Mouse (Mus musculus) layer of hippocampus, adult 2 months (tissue): ENCODE results near the gene Med7. TPM values are rescaled to one million over a fixed set of nuclear protein-coding genes. Genes with fewer than 3 reads are reported as not detected.

Experiments used
- DNase-seq, 2 experiments: peaks; one replicate each; pipeline ENCODE4 v3.0.0; 2022; ENCODE audit warnings: low spot score in 2 of 2
- H3K27ac ChIP-seq: fragments of 200-600 bp; 2 replicates; pipeline ENCODE4 v1.8.1; 2022
- H3K4me3 ChIP-seq: fragments of 200-600 bp; 2 replicates; pipeline ENCODE4 v1.8.1; 2022; ENCODE audit warnings: mild to moderate bottlenecking
- CTCF ChIP-seq: fragments of 200-600 bp; conservative IDR thresholded peaks from 2 replicates; pipeline ENCODE4 v1.8.1; 2022; ENCODE audit warnings: antibody characterized with exemption, mild to moderate bottlenecking, moderate library complexity
- total RNA-seq, 2 experiments: library from RNA; stranded (reverse); gene quantifications; 2 replicates each; pipeline ENCODE4 v1.2.3; 2021

Gene Med7
- total RNA-seq, 2 experiments from 2014 or later = 34.4 to 36.1 TPM

DNA sequence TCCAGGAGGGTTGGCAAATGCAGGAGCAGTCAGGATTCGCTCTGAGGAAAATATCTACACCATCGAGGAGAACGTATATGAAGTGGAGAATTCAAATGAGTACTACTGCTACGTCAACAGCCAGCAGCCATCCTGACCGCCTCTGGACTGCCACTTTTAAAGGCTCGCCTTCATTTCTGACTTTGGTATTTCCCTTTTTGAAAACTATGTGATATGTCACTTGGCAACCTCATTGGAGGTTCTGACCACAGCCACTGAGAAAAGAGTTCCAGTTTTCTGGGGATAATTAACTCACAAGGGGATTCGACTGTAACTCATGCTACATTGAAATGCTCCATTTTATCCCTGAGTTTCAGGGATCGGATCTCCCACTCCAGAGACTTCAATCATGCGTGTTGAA is 42.6 kb downstream of the Med7 start:
- DNase-seq = no peak
- H3K27ac ChIP-seq = no peak overlapping the region

GRCm38 (mm10) chr11:46480517-46480916 is 43.8 kb downstream of the Med7 start:
- peak in 1 of 2 experiments; percentile 2 for DNase-seq
- TF ChIP-seq CTCF = no peak

More for the DNA sequence above, 42.6 kb downstream of the Med7 start:
- TF ChIP-seq CTCF = no peak
- no peak overlapping the region for H3K4me3 ChIP-seq

DNA sequence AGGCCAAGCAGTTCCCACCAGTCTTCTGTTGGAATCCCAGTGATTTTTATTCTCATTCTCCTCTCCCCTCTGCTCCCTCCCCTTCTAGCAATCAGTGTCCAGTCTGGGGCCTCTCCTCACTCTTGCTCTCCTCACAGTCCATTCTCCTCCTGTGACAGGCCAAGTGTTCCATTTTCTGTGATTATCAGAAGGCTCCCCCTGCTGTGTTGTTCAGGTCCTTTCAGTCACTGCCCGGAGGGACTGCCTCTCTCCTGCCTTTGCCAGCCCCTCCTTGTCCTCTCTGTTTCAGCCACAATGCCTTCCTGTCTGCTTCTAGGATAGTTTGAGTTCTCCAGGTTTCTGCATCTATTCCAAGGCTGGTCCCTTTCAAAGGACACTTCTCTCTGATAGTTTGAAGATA is 51.5 kb downstream of the Med7 start:
- peak; percentile 48 for TF ChIP-seq CTCF
- Histone ChIP-seq H3K4me3 (no peak overlapping the region), H3K27ac (no peak overlapping the region)
- DNase-seq = no peak

More at GRCm38 (mm10) chr11:46480517-46480916, 43.8 kb downstream of the Med7 start:
- Histone ChIP-seq H3K27ac (0 out of 2 replicates have a peak overlapping the region, but pooled peaks have one; percentile 28), H3K4me3 (no peak overlapping the region)

- no peak overlapping the region for H3K4me3 ChIP-seq
- DNase-seq = peak; percentile 17 to 34
- TF ChIP-seq CTCF = no peak
- H3K27ac ChIP-seq = no peak overlapping the region
Observed at GRCm38 (mm10) chr11:46488650-46489049, 51.9 kb downstream of the Med7 start.

Other genes starting within 250 kb of the Med7 start
- 1 to 10 TPM in 1 of 2 experiments, under 1 TPM in 1; 0.72 to 1.0 TPM for gene Fndc9, start 201.4 kb upstream of the Med7 start, total RNA-seq
- 100 to 1,000 TPM; 530 to 540 TPM for gene Cyfip2, start 124.1 kb upstream of the Med7 start, total RNA-seq
- gene Itk, start 47.4 kb upstream of the Med7 start, total RNA-seq = under 1 TPM; 0.27 to 0.38 TPM
- not detected for gene Fam71b, start 40.4 kb upstream of the Med7 start, total RNA-seq
- gene Havcr2, start 18.0 kb downstream of the Med7 start, total RNA-seq = 1 to 10 TPM; 2.2 to 2.8 TPM
- gene Gm12169, start 87.3 kb downstream of the Med7 start, total RNA-seq = not detected
- gene BC053393, start 134.6 kb downstream of the Med7 start, total RNA-seq = not detected
- not detected for gene Dppa1, start 192.3 kb downstream of the Med7 start, total RNA-seq